Mouse (Mus musculus): ENCODE results near the gene Ppcs. TPM values are rescaled to one million over a fixed set of nuclear protein-coding genes. Genes with fewer than 3 reads are reported as not detected.

The Ppcs gene
- 51.4 and 52.3 TPM in 2 replicates for polyA plus RNA-seq (2015; fragmentation: Nextera tagmentation; extraction: Ambion mirVana)

DNA sequence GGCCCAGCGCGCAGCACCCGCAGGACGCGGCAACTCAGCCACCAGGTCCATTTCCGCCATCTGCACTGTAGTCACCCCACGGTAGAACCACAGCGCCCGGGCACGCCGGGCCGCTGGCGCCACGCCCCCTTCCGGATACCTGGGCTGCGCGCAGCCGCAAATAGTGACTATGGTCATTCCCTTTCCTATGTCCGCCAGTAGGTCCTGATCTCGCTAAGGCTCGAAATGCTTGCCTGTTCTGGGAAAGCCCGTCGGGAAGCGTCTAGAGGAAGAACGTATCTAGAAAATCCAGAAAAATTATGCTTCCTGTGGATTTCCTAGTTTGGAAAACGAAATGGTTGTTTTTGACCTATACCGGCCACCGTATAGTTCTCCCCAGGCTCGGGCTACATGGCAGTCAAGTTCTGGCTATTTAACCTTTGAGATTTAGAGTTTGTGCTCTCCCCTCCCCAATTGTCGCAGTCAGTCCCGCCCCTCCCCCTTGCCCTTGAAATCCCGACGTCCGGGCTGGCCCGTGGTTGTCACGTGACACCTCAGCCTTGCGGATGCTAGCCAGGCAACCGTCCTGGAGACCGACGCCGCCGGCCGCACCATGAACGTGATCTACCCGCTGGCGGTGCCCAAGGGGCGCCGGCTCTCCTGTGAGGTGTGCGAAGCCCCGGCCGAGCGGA, at the start of gene Ppcs, which contains the start of gene Zmynd12:
Ppcs (minus strand) TSS at position 127 of the 671 bp plus-strand sequence.
Zmynd12 (plus strand) TSS at position 521 of the 671 bp plus-strand sequence.
- H3K9ac ChIP-seq (ENCODE audit: low read depth, low read length), result peak within 1 kb of the TSS; percentile 94
- ATAC-seq, result peak; percentile 98
- no peaks in the 10 kb centered on the region for H3K9me3 ChIP-seq (ENCODE audit: control insufficient read depth, low read length)
- H3K27ac ChIP-seq (ENCODE audit: low read length), result peak within 1 kb of the TSS; percentile 95
- under 1% methylated on average over 52 of the region's 52 CpGs for WGBS
- no peaks in the 10 kb centered on the region; the same call in 1 of the 2 replicates for H3K36me3 ChIP-seq (ENCODE audit: control insufficient read depth, insufficient read depth, low read length)
- H3K27me3 ChIP-seq (replicated peaks; ENCODE audit: control insufficient read depth, insufficient read depth, low read length), result no peaks in the 10 kb centered on the region
- H3K4me1 ChIP-seq (ENCODE audit: control insufficient read depth, insufficient read depth, low read length), result peaks cover 20% of the 10 kb centered on the region
- peak within 1 kb of the TSS; percentile 72 for H3K4me2 ChIP-seq (ENCODE audit: low read depth, low read length)
- H3K4me3 ChIP-seq (ENCODE audit: low read length), result peak within 1 kb of the TSS; percentile 81

DNA sequence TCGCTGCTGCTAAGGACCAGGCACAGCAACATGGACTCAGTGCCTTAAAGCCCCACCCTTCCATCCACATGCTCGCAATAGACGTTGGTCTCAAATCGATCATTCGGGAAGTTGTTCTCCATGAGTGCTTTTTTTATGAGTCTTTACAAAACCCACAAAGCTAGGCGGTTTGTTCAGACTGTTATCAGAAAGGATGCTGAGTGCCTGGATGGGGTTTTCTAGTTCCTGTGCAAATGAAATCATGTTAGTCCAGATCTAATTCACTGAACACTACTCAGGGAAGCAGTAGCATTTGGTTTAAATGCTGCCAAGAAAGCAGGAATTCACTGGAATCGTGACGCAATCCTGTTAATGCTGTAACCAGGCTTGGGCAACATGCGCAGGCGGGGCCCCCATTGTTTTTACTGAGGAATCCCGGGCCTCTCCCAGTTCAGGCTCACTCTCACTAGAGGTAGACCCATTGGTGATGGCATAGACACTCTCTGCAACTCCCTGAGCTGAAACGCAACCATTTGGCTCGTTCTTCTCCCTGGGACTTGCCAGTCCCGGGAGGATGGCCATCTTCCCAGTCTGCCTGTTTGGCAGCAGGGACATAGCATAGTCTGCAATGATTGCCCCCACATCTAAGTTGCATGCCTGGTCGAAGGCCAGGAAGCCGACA, 45.6 kb upstream of the Ppcs start:
- H3K4me3 ChIP-seq (ENCODE audit: low read length), result no peak overlapping the region
- H3K9me3 ChIP-seq (ENCODE audit: control insufficient read depth, low read length), result no peaks in the 10 kb centered on the region
- no peaks in the 10 kb centered on the region for H3K27me3 ChIP-seq (replicated peaks; ENCODE audit: control insufficient read depth, insufficient read depth, low read length)
- no peak overlapping the region for H3K4me2 ChIP-seq (ENCODE audit: low read depth, low read length)
- H3K27ac ChIP-seq (ENCODE audit: low read length), result no peak overlapping the region
- peaks cover 10% of the 10 kb centered on the region; the same call in 1 of the 2 replicates for H3K4me1 ChIP-seq (ENCODE audit: control insufficient read depth, insufficient read depth, low read length)
- 82% methylated on average over 16 of the region's 16 CpGs for WGBS
- no peak overlapping the region for H3K9ac ChIP-seq (ENCODE audit: low read depth, low read length)
- no peaks in the 10 kb centered on the region for H3K36me3 ChIP-seq (ENCODE audit: control insufficient read depth, insufficient read depth, low read length)
- no peak for ATAC-seq

DNA sequence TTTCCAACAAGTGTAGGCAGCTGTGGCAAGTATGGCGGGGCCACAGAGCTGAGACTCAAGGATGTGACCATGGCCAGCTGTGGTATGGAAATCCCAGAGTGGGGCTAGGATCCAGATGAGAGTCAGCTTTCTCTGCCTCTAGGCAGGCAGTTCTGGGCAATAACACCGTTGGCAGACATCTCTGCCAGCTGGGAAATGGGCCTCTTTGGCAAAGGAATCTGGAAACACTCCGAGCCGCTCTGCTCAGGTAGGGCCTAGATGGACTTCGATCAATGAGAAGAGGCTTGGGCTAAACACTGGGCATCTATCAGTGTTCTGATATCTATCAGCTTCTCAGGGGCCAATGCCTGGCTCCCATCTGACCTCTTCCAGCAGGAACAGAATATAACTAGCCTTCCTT, 43.6 kb upstream of the Ppcs start:
- no peaks in the 10 kb centered on the region for H3K27me3 ChIP-seq (replicated peaks; ENCODE audit: control insufficient read depth, insufficient read depth, low read length)
- no peaks in the 10 kb centered on the region for H3K9me3 ChIP-seq (ENCODE audit: control insufficient read depth, low read length)
- no peak overlapping the region for H3K4me3 ChIP-seq (ENCODE audit: low read length)
- no peak overlapping the region for H3K27ac ChIP-seq (ENCODE audit: low read length)
- no peaks in the 10 kb centered on the region for H3K36me3 ChIP-seq (ENCODE audit: control insufficient read depth, insufficient read depth, low read length)
- no peak overlapping the region for H3K9ac ChIP-seq (ENCODE audit: low read depth, low read length)
- no peak for ATAC-seq
- WGBS, result 91% methylated on average over 5 of the region's 5 CpGs
- H3K4me2 ChIP-seq (ENCODE audit: low read depth, low read length), result no peak overlapping the region
- H3K4me1 ChIP-seq (ENCODE audit: control insufficient read depth, insufficient read depth, low read length), result peaks cover 10% of the 10 kb centered on the region; the same call in 1 of the 2 replicates

DNA sequence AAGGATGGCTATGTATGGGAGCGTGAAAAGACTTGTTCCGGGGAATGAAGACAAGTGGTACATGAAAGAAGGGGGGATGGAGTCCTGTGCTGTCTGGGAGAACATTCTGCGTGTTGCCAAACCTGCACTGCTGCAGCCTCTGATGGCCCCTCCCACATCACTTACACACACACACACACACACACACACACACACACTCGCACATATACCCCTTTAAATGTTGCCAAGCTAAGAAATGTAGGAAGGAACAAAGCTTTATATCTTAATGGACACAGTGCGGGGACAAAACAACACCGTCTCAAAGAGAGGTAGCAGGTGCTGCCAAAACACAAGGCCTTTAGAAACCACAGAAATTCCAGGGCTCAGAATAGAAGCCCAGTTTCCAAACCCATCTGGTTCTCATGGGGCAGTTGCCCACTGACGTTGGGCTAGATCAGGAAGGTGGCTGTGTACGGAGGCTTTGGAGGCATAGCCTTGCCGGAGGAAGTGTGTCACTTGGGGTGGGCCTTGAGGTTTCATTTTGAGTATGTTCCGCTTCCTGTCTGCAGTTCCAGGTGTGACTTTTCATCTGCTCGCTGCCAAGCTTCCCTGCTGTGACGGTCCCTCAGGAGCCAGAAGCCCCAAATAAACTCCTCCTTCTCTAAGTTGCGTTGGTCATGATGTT, 41.7 kb upstream of the Ppcs start:
- 69% methylated on average over 13 of the region's 13 CpGs for WGBS
- no peaks in the 10 kb centered on the region for H3K27me3 ChIP-seq (replicated peaks; ENCODE audit: control insufficient read depth, insufficient read depth, low read length)
- no peak for ATAC-seq
- H3K4me3 ChIP-seq (ENCODE audit: low read length), result no peak overlapping the region
- no peak overlapping the region for H3K9ac ChIP-seq (ENCODE audit: low read depth, low read length)
- H3K4me1 ChIP-seq (ENCODE audit: control insufficient read depth, insufficient read depth, low read length), result peaks cover 10% of the 10 kb centered on the region; the same call in 1 of the 2 replicates
- H3K36me3 ChIP-seq (ENCODE audit: control insufficient read depth, insufficient read depth, low read length), result no peaks in the 10 kb centered on the region
- H3K9me3 ChIP-seq (ENCODE audit: control insufficient read depth, low read length), result no peaks in the 10 kb centered on the region
- no peak overlapping the region for H3K4me2 ChIP-seq (ENCODE audit: low read depth, low read length)
- H3K27ac ChIP-seq (ENCODE audit: low read length), result no peak overlapping the region; the same call in 1 of the 2 replicates

DNA sequence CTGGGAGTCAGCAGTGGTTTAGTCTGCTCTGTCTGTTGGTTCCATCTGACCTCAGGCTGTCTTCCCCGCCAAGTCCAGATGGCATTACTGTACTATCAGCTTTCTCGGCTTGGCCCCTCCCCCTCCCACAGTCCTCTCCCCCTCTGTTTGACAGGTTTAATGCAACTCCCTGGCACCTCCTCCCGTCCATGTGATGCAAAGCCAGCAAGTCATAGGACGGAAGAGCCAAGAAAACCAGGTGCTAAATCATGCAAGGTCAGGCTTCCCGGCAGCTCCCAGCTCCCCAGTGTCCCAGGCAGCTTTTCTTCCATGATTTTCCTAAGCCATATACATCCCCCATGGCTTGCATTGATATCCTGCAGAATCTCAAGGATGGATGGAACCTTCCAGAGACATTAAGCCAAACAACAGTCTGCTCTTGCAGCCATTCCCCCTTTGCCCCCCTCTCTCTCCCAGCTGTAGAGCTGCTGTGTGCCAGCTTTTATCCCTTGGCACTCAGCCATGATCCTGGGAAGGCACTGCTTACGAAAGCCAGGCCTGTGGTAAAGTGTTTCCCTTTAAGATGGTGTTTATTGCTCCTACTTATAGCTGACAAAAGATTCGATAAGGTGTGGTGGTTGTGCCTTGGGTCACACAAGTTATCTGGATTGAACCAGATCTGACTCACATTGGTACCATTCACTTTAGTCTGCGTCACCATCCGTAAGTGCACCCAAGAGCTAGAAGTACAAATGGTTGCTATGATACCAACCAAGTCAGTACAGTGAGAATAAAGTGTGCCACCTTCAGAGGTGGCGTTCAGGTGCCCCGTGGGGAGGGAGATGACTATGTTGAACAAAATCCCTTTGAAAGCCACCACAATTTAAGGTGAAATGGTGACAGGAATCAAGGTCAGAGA, 40.9 kb upstream of the Ppcs start:
- Histone ChIP-seq H3K4me2 (ENCODE audit: low read depth, low read length) (no peak overlapping the region), H3K4me3 (ENCODE audit: low read length) (no peak overlapping the region), H3K9ac (ENCODE audit: low read depth, low read length) (no peak overlapping the region), H3K27me3 (replicated peaks; ENCODE audit: control insufficient read depth, insufficient read depth, low read length) (no peaks in the 10 kb centered on the region), H3K27ac (ENCODE audit: low read length) (no peak overlapping the region; the same call in 1 of the 2 replicates), H3K36me3 (ENCODE audit: control insufficient read depth, insufficient read depth, low read length) (no peaks in the 10 kb centered on the region), H3K4me1 (ENCODE audit: control insufficient read depth, insufficient read depth, low read length) (peaks cover 10% of the 10 kb centered on the region; the same call in 1 of the 2 replicates), H3K9me3 (ENCODE audit: control insufficient read depth, low read length) (no peaks in the 10 kb centered on the region)
- ATAC-seq, result peak; percentile 86
- 36% methylated on average over 11 of the region's 11 CpGs for WGBS

DNA sequence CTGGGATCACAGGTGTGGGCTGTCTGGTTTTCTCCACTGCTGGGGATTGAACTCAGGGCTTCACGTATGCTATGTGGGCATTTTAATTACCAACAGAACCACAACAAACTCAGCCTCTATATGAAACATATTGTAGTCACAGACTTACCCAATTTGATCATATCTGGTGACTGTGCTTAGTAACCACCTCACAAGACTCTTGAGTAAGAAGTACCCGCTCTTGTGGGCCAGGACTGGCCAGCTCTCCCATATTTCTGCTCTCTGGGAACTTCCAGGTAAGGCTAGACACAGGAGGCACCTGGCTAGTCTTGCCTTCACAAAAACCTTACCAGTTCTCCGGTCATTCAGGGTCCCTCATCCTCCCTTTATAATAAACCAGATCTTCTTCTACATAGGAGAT, 40.2 kb upstream of the Ppcs start:
- peaks cover 10% of the 10 kb centered on the region; the same call in 1 of the 2 replicates for H3K4me1 ChIP-seq (ENCODE audit: control insufficient read depth, insufficient read depth, low read length)
- no peaks in the 10 kb centered on the region for H3K36me3 ChIP-seq (ENCODE audit: control insufficient read depth, insufficient read depth, low read length)
- H3K4me3 ChIP-seq (ENCODE audit: low read length), result no peak overlapping the region
- no peak overlapping the region for H3K9ac ChIP-seq (ENCODE audit: low read depth, low read length)
- no peak for ATAC-seq
- 80% methylated on average over 3 of the region's 3 CpGs for WGBS
- no peaks in the 10 kb centered on the region for H3K9me3 ChIP-seq (ENCODE audit: control insufficient read depth, low read length)
- no peak overlapping the region for H3K27ac ChIP-seq (ENCODE audit: low read length)
- H3K27me3 ChIP-seq (replicated peaks; ENCODE audit: control insufficient read depth, insufficient read depth, low read length), result no peaks in the 10 kb centered on the region
- H3K4me2 ChIP-seq (ENCODE audit: low read depth, low read length), result no peak overlapping the region

DNA sequence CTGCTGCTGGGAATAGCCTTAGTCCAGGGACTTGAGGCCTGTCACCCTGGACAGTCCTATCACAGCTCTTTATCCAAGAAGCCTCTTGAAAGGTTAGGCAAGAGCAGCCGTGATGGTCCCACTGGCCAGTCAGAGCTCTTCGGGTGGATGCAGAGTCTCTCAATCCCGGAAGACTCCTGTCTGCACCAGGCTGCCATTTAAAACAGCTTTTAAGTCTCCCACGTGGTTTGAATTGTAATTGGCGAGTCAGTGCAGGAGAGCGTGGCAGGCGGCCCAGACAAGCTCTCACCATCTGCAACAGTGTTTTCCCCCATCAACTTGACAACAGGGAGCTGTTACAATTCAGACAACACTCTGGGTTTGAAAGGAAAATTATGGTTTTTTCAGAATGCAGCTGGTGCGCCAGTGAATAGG, 38.5 kb upstream of the Ppcs start:
- no peaks in the 10 kb centered on the region for H3K27me3 ChIP-seq (replicated peaks; ENCODE audit: control insufficient read depth, insufficient read depth, low read length)
- peaks cover 10% of the 10 kb centered on the region; the same call in 1 of the 2 replicates for H3K4me1 ChIP-seq (ENCODE audit: control insufficient read depth, insufficient read depth, low read length)
- no peak overlapping the region for H3K4me2 ChIP-seq (ENCODE audit: low read depth, low read length)
- no peak overlapping the region for H3K9ac ChIP-seq (ENCODE audit: low read depth, low read length)
- 0 out of 2 replicates have a peak, but pooled peaks have one; percentile 33 for ATAC-seq
- no peak overlapping the region for H3K27ac ChIP-seq (ENCODE audit: low read length)
- H3K4me3 ChIP-seq (ENCODE audit: low read length), result no peak overlapping the region
- H3K36me3 ChIP-seq (ENCODE audit: control insufficient read depth, insufficient read depth, low read length), result no peaks in the 10 kb centered on the region
- WGBS, result 45% methylated on average over 8 of the region's 8 CpGs
- no peaks in the 10 kb centered on the region for H3K9me3 ChIP-seq (ENCODE audit: control insufficient read depth, low read length)

DNA sequence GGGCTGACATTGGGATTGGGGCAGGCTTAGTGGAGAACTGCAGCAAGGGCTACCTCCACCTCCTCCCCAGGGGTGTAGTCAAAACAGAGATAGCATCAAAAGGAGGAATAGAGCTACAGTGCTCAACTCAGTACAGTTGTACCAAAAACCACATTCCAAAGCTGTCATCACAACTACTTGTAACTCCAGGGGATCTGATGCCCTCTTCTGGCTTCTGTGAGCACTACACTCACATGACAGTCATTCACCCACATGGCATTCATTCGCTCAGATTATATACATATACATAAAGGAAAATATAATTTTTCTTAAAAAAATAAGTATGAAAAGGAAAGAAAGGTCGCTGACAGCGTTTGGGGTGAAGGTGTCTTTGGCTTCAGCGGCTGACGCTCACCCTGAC, 38.1 kb upstream of the Ppcs start:
- no peaks in the 10 kb centered on the region for H3K9me3 ChIP-seq (ENCODE audit: control insufficient read depth, low read length)
- no peak overlapping the region for H3K4me3 ChIP-seq (ENCODE audit: low read length)
- H3K27ac ChIP-seq (ENCODE audit: low read length), result no peak overlapping the region
- peaks cover 10% of the 10 kb centered on the region; the same call in 1 of the 2 replicates for H3K4me1 ChIP-seq (ENCODE audit: control insufficient read depth, insufficient read depth, low read length)
- no peaks in the 10 kb centered on the region for H3K36me3 ChIP-seq (ENCODE audit: control insufficient read depth, insufficient read depth, low read length)
- no peak for ATAC-seq
- H3K9ac ChIP-seq (ENCODE audit: low read depth, low read length), result no peak overlapping the region
- 68% methylated on average over 5 of the region's 5 CpGs for WGBS
- no peaks in the 10 kb centered on the region for H3K27me3 ChIP-seq (replicated peaks; ENCODE audit: control insufficient read depth, insufficient read depth, low read length)
- H3K4me2 ChIP-seq (ENCODE audit: low read depth, low read length), result no peak overlapping the region

Data from intestine, embryonic 16.5 days (tissue).